Mouse (Mus musculus) lung, adult 2 months (tissue): ENCODE results near the gene Slc8a2. TPM values are rescaled to one million over a fixed set of nuclear protein-coding genes. Genes with fewer than 3 reads are reported as not detected.

Experiments used
- DNase-seq: peaks from one replicate; pipeline ENCODE4 v3.0.0; 2022
- H3K4me1 ChIP-seq: fragments of 200-500 bp; 2 replicates; pipeline ENCODE4 v1.6.1; 2011; ENCODE audit warnings: low read length; ENCODE audit not compliant: control insufficient read depth, insufficient read depth
- H3K4me3 ChIP-seq: fragments of 200-500 bp; replicated peaks from 2 replicates; pipeline ENCODE3; 2011; ENCODE audit warnings: low read depth, mild to moderate bottlenecking, control low read depth, low read length; ENCODE audit errors: extremely low read depth
- CTCF ChIP-seq: fragments of 200-500 bp; IDR thresholded peaks from 2 replicates; pipeline ENCODE4 v1.5.1; 2011; ENCODE audit warnings: mild to moderate bottlenecking, low read length, control low read depth; ENCODE audit not compliant: insufficient read depth
- POLR2A ChIP-seq: fragments of 200-500 bp; IDR thresholded peaks from 2 replicates; pipeline ENCODE4 v1.6.1; 2011; ENCODE audit warnings: low read depth, mild to moderate bottlenecking, control low read depth, low read length, borderline replicate concordance; ENCODE audit errors: extremely low read depth
- WGBS: fragments of 180-500 bp; shearing (Covaris S2); methylation state at CpG from one replicate; pipeline ENCODE4 v1.1.7; 2018; 5-methylcytosine and 5-hydroxymethylcytosine counted together
- polyA plus RNA-seq: library from polyadenylated mRNA; depleted of rRNA; stranded (reverse); fragments of >200 nt; gene quantifications from 2 replicates; pipeline ENCODE4 v1.2.3, GENCODE M21; 2012

Slc8a2 gene
- polyA plus RNA-seq, 1 experiment = 0.85 TPM

GRCm38 (mm10) chr7:16101726-16102475 lies 27.7 kb upstream of the Slc8a2 start:
- no peak overlapping the region for H3K4me3 ChIP-seq
- DNase-seq = no peak
- TF ChIP-seq CTCF = no peak
- no peak for TF ChIP-seq POLR2A
- WGBS = 47% methylated on average over 15 of the region's 15 CpGs
- H3K4me1 ChIP-seq = peaks cover 11% of the 10 kb centered on the region; the same call in 1 of the 2 replicates

- Histone ChIP-seq H3K4me1 (peaks cover 11% of the 10 kb centered on the region; the same call in 1 of the 2 replicates), H3K4me3 (no peak overlapping the region)
- DNase-seq = no peak
- 81% methylated on average over 5 of the region's 5 CpGs for WGBS
- no peak for TF ChIP-seq POLR2A
- TF ChIP-seq CTCF = no peak
These were observed 26.9 kb upstream of the Slc8a2 start for GRCm38 (mm10) chr7:16102686-16103226.

- DNase-seq = no peak
- TF ChIP-seq POLR2A (no peak), CTCF (no peak)
- Histone ChIP-seq H3K4me3 (no peak overlapping the region), H3K4me1 (peaks cover 11% of the 10 kb centered on the region; the same call in 1 of the 2 replicates)
- 71% methylated on average over 6 of the region's 6 CpGs for WGBS
These were observed 25.9 kb upstream of the Slc8a2 start for GRCm38 (mm10) chr7:16103760-16104159.

- Histone ChIP-seq H3K4me3 (no peak overlapping the region), H3K4me1 (peaks cover 7% of the 10 kb centered on the region; the same call in 1 of the 2 replicates)
- TF ChIP-seq CTCF = no peak
- TF ChIP-seq POLR2A = no peak
- DNase-seq = no peak
- 86% methylated on average over 7 of the region's 7 CpGs for WGBS
These were observed 24.8 kb upstream of the Slc8a2 start for GRCm38 (mm10) chr7:16104611-16105388.

GRCm38 (mm10) chr7:16108886-16109542 lies 20.6 kb upstream of the Slc8a2 start:
- no peak overlapping the region for H3K4me3 ChIP-seq
- no peak for TF ChIP-seq CTCF
- no peak for TF ChIP-seq POLR2A
- no peak for DNase-seq
- H3K4me1 ChIP-seq = no peaks in the 10 kb centered on the region
- WGBS = 93% methylated on average over 9 of the region's 9 CpGs

- Histone ChIP-seq H3K4me1 (no peaks in the 10 kb centered on the region), H3K4me3 (no peak overlapping the region)
- 89% methylated on average over 8 of the region's 8 CpGs for WGBS
- DNase-seq = no peak
- TF ChIP-seq POLR2A (no peak), CTCF (no peak)
These were observed 19.5 kb upstream of the Slc8a2 start for GRCm38 (mm10) chr7:16110158-16110557.

GRCm38 (mm10) chr7:16111284-16112090 lies 18.1 kb upstream of the Slc8a2 start:
- H3K4me1 ChIP-seq = no peaks in the 10 kb centered on the region
- DNase-seq = no peak
- TF ChIP-seq POLR2A = no peak
- TF ChIP-seq CTCF = no peak
- 92% methylated on average over 7 of the region's 7 CpGs for WGBS
- H3K4me3 ChIP-seq = no peak overlapping the region

- no peak for DNase-seq
- WGBS = 93% methylated on average over 7 of the region's 7 CpGs
- H3K4me3 ChIP-seq = no peak overlapping the region
- H3K4me1 ChIP-seq = peaks cover 8% of the 10 kb centered on the region
- no peak for TF ChIP-seq POLR2A
- no peak for TF ChIP-seq CTCF
These were observed 13.2 kb upstream of the Slc8a2 start for GRCm38 (mm10) chr7:16116418-16116817.
